Mouse (Mus musculus) olfactory bulb, adult 2 months (tissue): ENCODE results near the gene Cdc25b. TPM values are rescaled to one million over a fixed set of nuclear protein-coding genes. Genes with fewer than 3 reads are reported as not detected.

Source experiments
- H3K27ac ChIP-seq: fragments of 200-500 bp; 2 replicates; pipeline ENCODE4 v1.5.1; 2012; ENCODE audit warnings: low read depth, low read length; ENCODE audit not compliant: insufficient read depth
- H3K4me1 ChIP-seq: fragments of 200-500 bp; 2 replicates; pipeline ENCODE4 v1.6.1; 2012; ENCODE audit warnings: low read length; ENCODE audit not compliant: control insufficient read depth, insufficient read depth
- H3K4me3 ChIP-seq: fragments of 200-500 bp; 2 replicates; pipeline ENCODE4 v1.5.1; 2012; ENCODE audit warnings: mild to moderate bottlenecking, low read depth, low read length, moderate library complexity; ENCODE audit not compliant: insufficient read depth
- CTCF ChIP-seq: fragments of 200-500 bp; IDR thresholded peaks from 2 replicates; pipeline ENCODE4 v1.5.1; 2012; ENCODE audit warnings: low read depth, mild to moderate bottlenecking, low read length, moderate library complexity; ENCODE audit not compliant: insufficient read depth
- POLR2A ChIP-seq: fragments of 200-500 bp; IDR thresholded peaks from 2 replicates; pipeline ENCODE4 v1.6.1; 2012; ENCODE audit warnings: mild to moderate bottlenecking, low read depth, low read length, moderate library complexity; ENCODE audit not compliant: insufficient read depth
- WGBS: fragments of 180-500 bp; shearing (Covaris S2); methylation state at CpG from one replicate; pipeline ENCODE4 v1.1.7; 2018; 5-methylcytosine and 5-hydroxymethylcytosine counted together
- polyA plus RNA-seq: library from polyadenylated mRNA; stranded (reverse); fragments of >200 nt; gene quantifications from 2 replicates; pipeline ENCODE4 v1.2.4, GENCODE M21; 2012; ENCODE audit warnings: low replicate concordance; ENCODE audit not compliant: missing spikeins, insufficient read depth, insufficient read length

The Cdc25b gene
- polyA plus RNA-seq, 1 experiment = not detected

DNA sequence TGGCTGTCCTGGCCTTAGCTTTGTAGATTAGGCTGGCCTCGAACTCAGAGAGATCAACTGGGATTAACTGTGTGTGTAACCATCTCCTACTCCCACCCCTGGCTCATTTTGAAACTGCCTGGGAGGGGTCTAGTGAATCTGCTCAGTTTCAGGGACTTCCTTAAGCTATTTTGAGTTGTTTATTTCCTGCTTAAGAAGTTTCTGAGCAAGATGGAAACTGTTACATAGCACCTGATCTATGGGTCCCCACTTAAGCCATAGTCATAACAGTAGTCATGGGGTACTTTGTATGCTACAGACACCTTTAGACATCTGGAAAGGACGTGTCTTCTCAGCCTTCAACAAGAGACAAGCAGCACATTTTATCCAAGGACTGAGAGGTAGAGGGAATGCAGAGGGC is 14.0 kb downstream of the Cdc25b start:
- TF ChIP-seq POLR2A (no peak), CTCF (no peak)
- 83% methylated on average over 2 of the region's 2 CpGs for WGBS
- Histone ChIP-seq H3K4me3 (no peak overlapping the region), H3K4me1 (peaks cover 5% of the 10 kb centered on the region), H3K27ac (no peak overlapping the region)

GRCm38 (mm10) chr2:131201262-131201661 is 14.5 kb downstream of the Cdc25b start:
- Histone ChIP-seq H3K4me1 (peaks cover 5% of the 10 kb centered on the region), H3K4me3 (no peak overlapping the region), H3K27ac (no peak overlapping the region)
- TF ChIP-seq CTCF = no peak
- TF ChIP-seq POLR2A = no peak
- 59% methylated on average over 3 of the region's 3 CpGs for WGBS

- H3K27ac ChIP-seq = no peak overlapping the region; the same call in 1 of the 2 replicates
Measured at GRCm38 (mm10) chr2:131203816-131204409, 17.2 kb downstream of the Cdc25b start.

GRCm38 (mm10) chr2:131204410-131204981 is 17.7 kb downstream of the Cdc25b start:
- no peak for TF ChIP-seq CTCF
- no peak for TF ChIP-seq POLR2A
- peak overlapping the region; percentile 66 for H3K27ac ChIP-seq
- 13% methylated on average over 7 of the region's 7 CpGs for WGBS
- H3K4me3 ChIP-seq = no peak overlapping the region
- H3K4me1 ChIP-seq = peaks cover 5% of the 10 kb centered on the region

More at GRCm38 (mm10) chr2:131203816-131204409, 17.2 kb downstream of the Cdc25b start:
- Histone ChIP-seq H3K4me3 (no peak overlapping the region), H3K4me1 (peaks cover 5% of the 10 kb centered on the region)
- no peak for TF ChIP-seq POLR2A
- no peak for TF ChIP-seq CTCF
- WGBS = 73% methylated on average over 6 of the region's 6 CpGs

GRCm38 (mm10) chr2:131205521-131206182 is 18.9 kb downstream of the Cdc25b start:
- Histone ChIP-seq H3K27ac (no peak overlapping the region), H3K4me3 (no peak overlapping the region), H3K4me1 (peaks cover 5% of the 10 kb centered on the region)
- WGBS = 89% methylated on average over 8 of the region's 8 CpGs
- TF ChIP-seq POLR2A (no peak), CTCF (no peak)

DNA sequence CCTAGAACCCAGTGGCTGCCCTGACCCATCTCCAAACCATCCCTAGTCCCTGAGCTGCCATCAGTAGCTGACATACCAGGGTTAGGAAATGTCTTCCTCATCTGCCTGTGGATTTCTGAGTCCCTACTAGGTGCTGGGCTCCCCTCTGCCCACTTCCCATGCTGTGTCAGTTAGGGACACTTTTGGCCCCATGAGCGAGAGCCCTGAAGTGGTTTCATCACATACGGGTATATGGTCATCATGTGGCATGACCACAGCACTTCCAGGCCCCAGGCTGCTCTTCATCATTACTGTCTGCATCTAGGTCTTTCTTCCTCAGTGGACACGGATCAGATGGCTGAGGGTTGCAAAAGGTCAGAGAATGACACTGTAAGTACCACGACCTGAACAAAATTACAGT is 20.0 kb downstream of the Cdc25b start, which contains the start of gene Ap5s1:
Gene Ap5s1, plus strand, starts transcription at position 301 of the 400 bp plus-strand sequence.
- peaks cover 9% of the 10 kb centered on the region for H3K4me1 ChIP-seq
- TF ChIP-seq CTCF (no peak), POLR2A (no peak)
- H3K27ac ChIP-seq = no peak within 1 kb of the TSS
- no peak within 1 kb of the TSS for H3K4me3 ChIP-seq
- WGBS = 88% methylated on average over 4 of the region's 4 CpGs

- WGBS = 93% methylated on average over 2 of the region's 2 CpGs
- TF ChIP-seq CTCF (no peak), POLR2A (no peak)
- Histone ChIP-seq H3K27ac (no peak overlapping the region), H3K4me3 (no peak overlapping the region), H3K4me1 (peaks cover 24% of the 10 kb centered on the region)
Measured at GRCm38 (mm10) chr2:131208356-131208755, 21.6 kb downstream of the Cdc25b start.

DNA sequence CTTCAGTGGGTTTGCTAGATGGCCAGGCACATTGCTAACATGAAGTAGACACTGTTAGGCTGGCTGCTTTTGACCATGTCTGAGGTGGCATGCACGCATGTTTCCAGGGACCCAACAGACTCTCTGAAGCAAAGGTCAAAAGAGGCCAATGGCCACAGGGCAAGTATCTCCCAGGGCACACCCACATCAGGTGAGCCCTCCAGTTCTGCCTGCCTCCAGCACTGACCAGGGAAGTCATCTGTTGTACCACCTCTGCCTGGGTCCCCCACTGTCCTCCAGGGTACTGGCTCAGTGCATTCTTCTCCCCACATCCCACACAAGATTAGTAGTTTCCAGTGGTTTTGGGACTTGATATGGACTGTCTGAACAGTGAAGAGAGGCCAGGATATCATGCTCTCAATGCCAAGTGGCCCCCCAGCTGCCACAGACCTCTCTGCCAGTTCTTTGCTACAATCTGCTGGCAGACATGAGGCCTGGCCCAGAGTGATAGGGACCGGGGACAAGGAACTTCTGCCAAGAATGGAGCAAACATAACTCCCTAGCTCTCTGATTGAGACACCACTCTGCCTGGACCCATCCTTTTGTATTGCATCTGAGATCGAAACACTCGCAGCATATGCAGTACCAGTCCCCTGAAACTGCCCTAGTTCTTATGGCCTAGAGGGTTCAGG is 22.5 kb downstream of the Cdc25b start:
- no peak overlapping the region for H3K4me3 ChIP-seq
- 66% methylated on average over 4 of the region's 4 CpGs for WGBS

More for the DNA sequence above, 22.5 kb downstream of the Cdc25b start:
- Histone ChIP-seq H3K27ac (peak overlapping the region; percentile 92), H3K4me1 (peaks cover 24% of the 10 kb centered on the region)
- TF ChIP-seq POLR2A = no peak
- TF ChIP-seq CTCF = no peak
